Mouse (Mus musculus): ENCODE measurements around the gene Zfp300. TPM values are rescaled to one million over a fixed set of nuclear protein-coding genes. Genes with fewer than 3 reads are reported as not detected.

Zfp300 gene
- under 1 TPM; 0.56 to 0.78 TPM for total RNA-seq (2021)

DNA sequence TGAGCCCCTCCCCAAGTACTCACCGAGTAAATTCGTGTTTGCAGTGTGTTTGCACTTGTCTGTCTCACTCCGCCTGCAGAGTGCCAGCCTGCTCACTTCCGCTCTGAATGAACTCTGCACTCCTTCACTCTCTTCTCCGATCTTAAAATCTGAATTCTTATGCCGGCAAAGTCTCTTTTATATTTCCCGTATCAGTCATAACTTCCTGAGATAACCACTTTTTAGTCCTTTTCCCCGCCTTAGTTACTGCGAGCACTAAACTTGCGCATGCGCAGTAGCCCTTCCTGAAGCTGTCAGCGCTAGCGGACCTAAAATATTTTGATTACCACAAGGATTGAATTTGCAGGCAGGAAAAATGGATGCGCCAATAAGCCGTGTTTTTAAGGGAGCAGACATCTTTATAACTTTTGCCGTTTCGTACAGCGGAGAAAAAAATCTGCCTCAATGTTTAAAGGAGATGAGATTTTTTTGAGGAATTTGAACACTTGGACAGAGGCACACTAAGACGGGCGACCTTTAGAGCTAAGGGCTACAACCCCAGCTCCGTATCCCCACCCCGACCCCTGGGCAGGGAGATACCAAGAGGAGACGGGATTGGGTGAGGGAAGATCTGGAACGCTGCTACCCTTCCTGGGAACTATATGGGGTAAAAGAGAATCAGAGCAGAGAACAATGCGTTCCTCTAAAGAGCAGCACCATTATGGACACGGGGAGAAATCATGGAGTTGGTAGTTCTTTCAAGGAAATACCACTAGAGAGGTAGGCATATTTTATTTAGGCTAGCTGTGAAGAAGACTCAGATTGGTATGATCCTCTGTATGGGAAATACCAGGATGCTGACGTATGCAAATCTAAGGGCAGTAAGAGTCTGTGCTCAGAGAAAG is at the start of gene Zfp300:
Gene Zfp300, minus strand, starts transcription at position 545 of the 884 bp plus-strand sequence.
- peak; percentile 29 for DNase-seq (ENCODE audit: low spot score)
- intact Hi-C loops (cut with DNase I), result no loop called here

DNA sequence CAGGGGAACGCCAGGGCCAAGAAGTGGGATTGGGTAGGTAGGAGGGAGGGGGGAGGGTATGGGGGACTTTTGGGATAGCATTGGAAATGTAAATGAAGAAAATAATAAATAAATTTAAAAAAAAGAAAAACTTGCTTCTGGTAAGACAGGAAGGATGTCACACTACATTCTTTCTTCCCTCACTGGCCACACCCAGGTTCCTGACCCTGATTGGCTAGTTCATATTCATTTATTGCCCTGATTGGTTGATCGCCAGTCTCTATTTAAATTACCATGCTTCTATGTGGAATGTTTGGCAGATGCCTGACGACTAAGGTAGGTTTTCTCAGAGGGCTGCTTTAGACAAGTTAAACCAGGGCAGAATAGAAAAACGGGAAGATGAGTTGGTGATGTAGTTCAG is 26.2 kb upstream of the Zfp300 start, which contains the start of gene Ssxa1:
Gene Ssxa1, plus strand, starts transcription at position 301 of the 400 bp plus-strand sequence.
- no peak for DNase-seq (ENCODE audit: low spot score)
- intact Hi-C loops (cut with DNase I), result no loop called here

DNA sequence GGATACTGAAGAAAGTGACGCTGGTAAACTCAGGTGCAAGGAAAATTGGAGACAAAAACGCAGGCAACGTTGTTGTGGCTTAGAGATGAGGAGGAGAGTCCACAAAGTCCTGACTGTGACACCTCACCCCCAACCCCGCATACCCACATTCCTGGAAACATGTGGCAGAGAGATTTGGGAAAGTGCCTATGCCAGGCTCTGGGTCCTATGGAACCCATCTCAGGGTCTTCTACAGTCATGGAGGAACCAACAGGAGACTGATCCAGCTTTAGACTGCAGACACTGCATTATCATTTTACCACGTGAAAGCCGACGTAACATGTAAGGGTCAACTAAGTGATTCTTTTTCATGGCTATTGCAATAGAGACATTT is 526 bp upstream of the Zfp300 start:
- intact Hi-C loops (cut with DNase I), result no loop called here
- no peak for DNase-seq (ENCODE audit: low spot score)

DNA sequence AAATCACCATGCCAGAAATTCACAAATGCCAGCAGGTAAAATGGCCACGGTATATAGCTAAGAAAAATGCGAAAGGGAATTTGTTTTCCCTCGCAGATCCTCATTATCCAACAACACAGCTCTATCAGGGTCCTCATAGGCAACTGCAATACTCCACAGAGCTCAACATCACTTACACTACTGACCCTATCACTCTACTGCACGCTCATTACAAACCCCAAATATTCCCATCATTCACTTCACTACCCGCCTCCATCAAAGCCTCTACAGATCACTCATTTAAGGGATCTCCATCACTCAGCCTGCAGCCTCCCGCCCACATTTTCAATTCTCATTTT is 713 bp downstream of the Zfp300 start:
- intact Hi-C loops (cut with DNase I), result no loop called here

DNA sequence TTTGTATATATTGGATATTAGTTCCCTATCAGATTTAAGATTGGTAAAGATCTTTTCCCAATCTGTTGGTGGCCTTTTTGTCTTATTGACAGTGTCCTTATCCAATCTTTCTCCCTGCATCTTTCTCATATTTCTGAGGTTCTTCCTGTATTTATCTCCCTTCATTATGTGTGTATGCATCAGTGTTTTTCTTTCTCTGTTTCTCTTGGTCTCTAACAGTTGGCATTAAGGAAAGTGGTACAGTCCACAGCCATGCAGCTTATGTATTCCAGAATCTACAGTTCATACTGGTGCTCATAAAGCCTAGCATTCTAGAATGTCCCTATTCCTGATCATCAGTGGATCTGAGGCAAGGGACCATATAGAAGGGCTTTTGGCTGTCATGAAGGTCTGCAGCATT is 21.2 kb downstream of the Zfp300 start, which contains the start of gene Spaca5:
Gene Spaca5, plus strand, starts transcription at position 301 of the 400 bp plus-strand sequence.
- no peak for DNase-seq (ENCODE audit: low spot score)
- intact Hi-C loops (cut with DNase I), result no loop called here

More for the DNA sequence above, 713 bp downstream of the Zfp300 start:
- DNase-seq (ENCODE audit: low spot score), result no peak

DNA sequence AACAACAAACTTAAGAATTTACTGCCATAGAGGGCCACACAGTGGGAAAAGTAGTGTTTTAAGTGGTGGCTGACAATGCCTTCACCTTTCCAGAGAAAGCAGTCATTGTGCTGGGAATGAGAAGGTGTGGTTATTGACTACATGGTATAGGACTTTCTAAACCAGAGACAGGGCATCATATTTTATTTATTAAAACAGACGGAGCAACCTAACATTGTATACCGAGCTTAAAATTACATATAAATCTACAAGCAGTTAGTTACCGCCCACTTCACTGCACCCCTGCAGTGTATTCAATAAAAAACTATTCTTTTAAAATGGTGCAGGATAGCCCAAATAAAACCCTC is 26.8 kb downstream of the Zfp300 start:
- intact Hi-C loops (cut with DNase I), result loop anchor here (5.0 kb wide), 1 partner anchor 100 kb away; the partner anchor contains the start of gene Uxt
- DNase-seq (ENCODE audit: low spot score), result no peak

DNA sequence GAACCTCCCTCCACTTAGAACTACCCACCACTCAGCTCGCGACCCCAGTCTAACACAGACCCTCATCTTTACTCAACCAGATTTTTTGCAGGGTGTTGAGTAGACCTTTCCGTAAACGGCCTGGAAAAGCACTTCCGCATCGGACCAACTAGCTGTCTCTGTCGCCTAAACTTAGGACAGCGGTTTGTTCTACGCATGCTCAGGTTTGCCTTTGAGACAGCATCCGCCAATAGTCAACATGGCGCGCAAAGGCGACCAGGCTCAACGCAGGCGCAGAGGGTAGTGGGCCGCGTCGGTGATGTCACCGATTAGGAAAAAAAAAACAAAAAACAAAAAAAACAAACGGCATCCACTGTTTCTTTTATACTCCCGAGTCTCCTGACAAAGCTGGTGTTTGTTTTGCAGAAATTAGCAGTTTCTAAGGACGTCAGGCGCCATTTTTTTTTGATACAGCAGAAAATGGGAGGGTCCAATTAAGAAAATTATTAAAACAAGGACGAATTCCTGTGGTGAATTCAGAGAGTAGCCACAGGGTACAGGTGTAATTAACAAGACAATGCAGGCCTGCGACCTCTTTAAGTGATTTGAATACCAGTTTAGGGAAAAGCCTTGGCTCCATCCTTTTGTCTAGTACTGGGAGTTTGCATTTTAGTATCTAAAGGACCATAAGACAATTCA is 27.3 kb downstream of the Zfp300 start, which contains the start of gene Zfp182:
Gene Zfp182, minus strand, starts transcription at position 451 of the 678 bp plus-strand sequence.
- intact Hi-C loops (cut with DNase I), result loop anchor here (5.0 kb wide), 1 partner anchor 100 kb away; the partner anchor contains the start of gene Uxt
- DNase-seq (ENCODE audit: low spot score), result peak; percentile 65

DNA sequence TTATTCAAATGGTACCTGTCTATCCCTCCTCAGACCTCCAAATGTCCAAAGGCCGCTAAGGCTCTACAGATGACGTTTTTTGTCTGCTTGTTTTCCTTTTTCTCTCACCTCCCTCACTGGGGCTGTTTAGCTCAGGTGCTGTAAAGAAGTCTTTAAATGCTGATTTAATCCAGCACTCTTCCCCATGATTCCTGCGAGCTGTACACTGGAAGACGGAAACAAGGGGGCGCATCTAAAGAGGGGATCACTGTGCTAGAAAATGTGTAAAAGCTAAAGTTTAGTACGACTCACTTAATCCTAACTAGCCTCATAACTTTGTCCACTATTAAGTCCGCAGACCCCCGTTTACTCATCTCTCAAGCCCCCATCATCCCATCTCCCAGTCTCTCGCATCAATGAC is 27.9 kb downstream of the Zfp300 start:
- intact Hi-C loops (cut with DNase I), result loop anchor here (5.0 kb wide), 1 partner anchor 99 kb away; the partner anchor contains the start of gene Uxt
- DNase-seq (ENCODE audit: low spot score), result no peak

Other genes with a start within 250 kb of the Zfp300 start
- 1 to 10 TPM; 5.5 to 7.1 TPM for gene Timp1, start 219.4 kb downstream of the Zfp300 start, total RNA-seq (2021)
- gene Syn1, start 168.5 kb downstream of the Zfp300 start, total RNA-seq (2021), result under 1 TPM; 0.36 to 0.39 TPM
- 1 to 10 TPM; 8.3 to 9.7 TPM for gene Cfp, start 158.0 kb downstream of the Zfp300 start, total RNA-seq (2021)
- 10 to 100 TPM in 1 of 2 experiments, 1 to 10 TPM in 1; 9.6 to 10.2 TPM for gene Elk1, start 138.9 kb downstream of the Zfp300 start, total RNA-seq (2021)
- 10 to 100 TPM; 31.4 to 36.9 TPM for gene Uxt, start 127.5 kb downstream of the Zfp300 start, total RNA-seq (2021)
- 1 to 10 TPM; 3.4 to 3.8 TPM for gene Zfp182, start 27.2 kb downstream of the Zfp300 start, total RNA-seq (2021)
- gene Spaca5, start 21.1 kb downstream of the Zfp300 start, total RNA-seq (2021), result not detected
- gene Ssxa1, start 26.3 kb upstream of the Zfp300 start, total RNA-seq (2021), result not detected
- gene Gm21876, start 86.1 kb upstream of the Zfp300 start, total RNA-seq (2021), result not detected